Comparison of ENCODE assay signal across 17 mouse cellular contexts in the genomic region with DNA sequence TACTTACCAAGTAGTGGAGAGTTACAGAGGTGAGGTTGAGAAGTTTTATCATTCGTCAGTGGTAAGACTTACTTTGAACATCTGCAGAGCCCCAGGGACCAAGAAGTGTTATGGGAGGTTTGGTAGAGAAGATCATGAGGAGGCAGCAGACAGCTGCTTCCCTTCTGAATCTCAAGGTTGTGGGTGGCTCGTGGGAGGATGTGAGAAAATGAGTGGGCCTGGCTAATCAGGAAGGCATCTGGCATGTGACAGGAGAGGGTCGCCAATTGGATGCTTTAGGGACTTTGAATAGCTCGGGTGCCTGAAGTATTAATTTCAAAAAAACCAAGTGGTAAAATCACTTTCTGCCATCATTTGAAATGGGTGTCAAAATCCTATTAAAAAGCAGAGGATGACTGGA.
DNase-seq lines count a peak whose midpoint lies in the region; ATAC-seq lines count a peak whose summit lies in the region.
"Had no signal": no experiment of that assay in that cellular context is flagged by ENCODE, and none has a peak within 500 bp of the region (broad histone marks: within the 10 kb centered on the region; RNA-seq: fewer than 3 reads in every experiment).

No protein-coding gene starts in this region.

- no peak for ATAC-seq in forebrain, embryonic 14.5 days
- ATAC-seq in forebrain, embryonic 12.5 days (ENCODE audit: low FRiP score) = no peak
- ATAC-seq in hindbrain, embryonic 14.5 days (ENCODE audit: low FRiP score) = no peak
- ATAC-seq: intestine, embryonic 15.5 days had no signal

- no peaks in the 10 kb centered on the region for H3K4me1 ChIP-seq in forebrain, embryonic 14.5 days (ENCODE audit: control insufficient read depth, insufficient read depth, low read length)
- H3K4me1 ChIP-seq in forebrain, embryonic 12.5 days = no peaks in the 10 kb centered on the region
- H3K4me1 ChIP-seq in hindbrain, embryonic 14.5 days (replicated peaks; ENCODE audit: control insufficient read depth, insufficient read depth, low read length) = no peaks in the 10 kb centered on the region
- H3K4me1 ChIP-seq: embryonic facial prominence, embryonic 10.5 days; hindbrain, embryonic 10.5 days; intestine, embryonic 15.5 days; limb, embryonic 15.5 days; neural tube, embryonic 15.5 days had no signal

- no peaks in the 10 kb centered on the region for H3K36me3 ChIP-seq in forebrain, embryonic 14.5 days (ENCODE audit: control insufficient read depth, insufficient read depth, low read length)
- H3K36me3 ChIP-seq in forebrain, embryonic 12.5 days (replicated peaks) = no peaks in the 10 kb centered on the region
- no peaks in the 10 kb centered on the region for H3K36me3 ChIP-seq in hindbrain, embryonic 14.5 days (replicated peaks; ENCODE audit: control insufficient read depth, insufficient read depth)
- H3K36me3 ChIP-seq: embryonic facial prominence, embryonic 10.5 days; hindbrain, embryonic 10.5 days; intestine, embryonic 15.5 days; limb, embryonic 15.5 days; neural tube, embryonic 15.5 days had no signal

- H3K27me3 ChIP-seq in forebrain, embryonic 14.5 days (replicated peaks; ENCODE audit: control insufficient read depth, insufficient read depth, low read length) = no peaks in the 10 kb centered on the region
- H3K27me3 ChIP-seq in forebrain, embryonic 12.5 days = no peaks in the 10 kb centered on the region
- no peaks in the 10 kb centered on the region for H3K27me3 ChIP-seq in hindbrain, embryonic 14.5 days (ENCODE audit: control insufficient read depth, insufficient read depth, low read length)
- H3K27me3 ChIP-seq: intestine, embryonic 15.5 days; limb, embryonic 15.5 days; neural tube, embryonic 15.5 days had no signal

- no peak overlapping the region for H3K27ac ChIP-seq in forebrain, embryonic 14.5 days (ENCODE audit: low read depth, low read length)
- H3K27ac ChIP-seq in forebrain, embryonic 12.5 days = no peak overlapping the region
- no peak overlapping the region; the same call in 1 of the 2 replicates for H3K27ac ChIP-seq in hindbrain, embryonic 14.5 days
- H3K27ac ChIP-seq: embryonic facial prominence, embryonic 10.5 days; hindbrain, embryonic 10.5 days; intestine, embryonic 15.5 days; limb, embryonic 15.5 days; neural tube, embryonic 15.5 days had no signal

- WGBS in forebrain, embryonic 14.5 days = 64% methylated on average over 4 of the region's 4 CpGs
- 78% methylated on average over 4 of the region's 4 CpGs for WGBS in forebrain, embryonic 12.5 days
- 69% methylated on average over 4 of the region's 4 CpGs for WGBS in hindbrain, embryonic 14.5 days

- H3K4me3 ChIP-seq in forebrain, embryonic 14.5 days (ENCODE audit: low read depth, low read length) = no peak overlapping the region
- H3K4me3 ChIP-seq in forebrain, embryonic 12.5 days (replicated peaks) = no peak overlapping the region
- no peak overlapping the region for H3K4me3 ChIP-seq in hindbrain, embryonic 14.5 days (replicated peaks; ENCODE audit: low read length)
- H3K4me3 ChIP-seq: embryonic facial prominence, embryonic 10.5 days; hindbrain, embryonic 10.5 days; intestine, embryonic 15.5 days; limb, embryonic 15.5 days; neural tube, embryonic 15.5 days had no signal

- no peak overlapping the region for H3K9ac ChIP-seq in forebrain, embryonic 14.5 days (ENCODE audit: low read length)
- no peak overlapping the region for H3K9ac ChIP-seq in forebrain, embryonic 12.5 days
- no peak overlapping the region for H3K9ac ChIP-seq in hindbrain, embryonic 14.5 days
- H3K9ac ChIP-seq: intestine, embryonic 15.5 days; limb, embryonic 15.5 days; neural tube, embryonic 15.5 days had no signal

- no peak overlapping the region for H3K4me2 ChIP-seq in forebrain, embryonic 14.5 days (ENCODE audit: low read length)
- H3K4me2 ChIP-seq in forebrain, embryonic 12.5 days = no peak overlapping the region
- no peak overlapping the region for H3K4me2 ChIP-seq in hindbrain, embryonic 14.5 days (replicated peaks)
- H3K4me2 ChIP-seq: intestine, embryonic 15.5 days; limb, embryonic 15.5 days; neural tube, embryonic 15.5 days had no signal

- H3K9me3 ChIP-seq in forebrain, embryonic 14.5 days (replicated peaks; ENCODE audit: control insufficient read depth, low read length) = no peaks in the 10 kb centered on the region
- H3K9me3 ChIP-seq in forebrain, embryonic 12.5 days = no peaks in the 10 kb centered on the region
- H3K9me3 ChIP-seq in hindbrain, embryonic 14.5 days (ENCODE audit: control insufficient read depth, low read length) = no peaks in the 10 kb centered on the region
- H3K9me3 ChIP-seq: embryonic facial prominence, embryonic 10.5 days; hindbrain, embryonic 10.5 days; intestine, embryonic 15.5 days; limb, embryonic 15.5 days; neural tube, embryonic 15.5 days had no signal

- DNase-seq in forebrain, embryonic 14.5 days (ENCODE audit: low spot score) = peak; percentile 9
- peak; percentile 71 to 79 for DNase-seq in frontal cortex, postnatal 36 days (ENCODE audit: low spot score in 2 of 2)
- peak; percentile 58 to 65 for DNase-seq in layer of hippocampus, postnatal 36 days
- DNase-seq in right cerebral cortex, postnatal 25 days = peak; percentile 32
- no peak for DNase-seq in hindbrain, embryonic 14.5 days (ENCODE audit: low spot score)
- no peak for DNase-seq in cerebellum, adult 9-11 months
- no peak for DNase-seq in natural killer cell, adult 2 months (ENCODE audit: low spot score in 2 of 2)
- DNase-seq: cerebellum, postnatal 10 days; gastrocnemius, postnatal 25 days; kidney, postnatal 14 days; thymus, adult 2 months had no signal

Comparison
In these comparisons a context has a peak if more than half of its experiments do, and no peak if none do; other contexts are left out.
1. DNase-seq: peak in forebrain, embryonic 14.5 days (single experiment), frontal cortex, postnatal 36 days (2 of 2), layer of hippocampus, postnatal 36 days (2 of 2) and right cerebral cortex, postnatal 25 days (single experiment); none in hindbrain, embryonic 14.5 days (single experiment), cerebellum, adult 9-11 months (single experiment) and natural killer cell, adult 2 months (0 of 2).